34 mouse cellular contexts compared by ENCODE assay signal in genomic region chr17:35280276-35280675, GRCm38 (mm10). TPM values are rescaled to one million over a fixed set of nuclear protein-coding genes. Genes with fewer than 3 reads are reported as not detected.
"Had no signal": no experiment of that assay in that cellular context is flagged by ENCODE, and none has a peak within 500 bp of the region (broad histone marks: within the 10 kb centered on the region; RNA-seq: fewer than 3 reads in every experiment).

No protein-coding gene starts in this region.

- DNase-seq: left cerebral cortex, postnatal 4 days; liver; liver, embryonic 13.5 days; liver, postnatal 0 days; lung, adult 18-20 months; lung, adult 2 months; lung, embryonic 14.5 days; lung, postnatal 10 days; lung, postnatal 14 days; lung, postnatal 36 days; lung, postnatal 4 days; midbrain, embryonic 14.5 days had no signal

- H3K4me3 ChIP-seq: limb, embryonic 10.5 days; limb, embryonic 12.5 days; limb, embryonic 13.5 days; limb, embryonic 15.5 days; liver, embryonic 12.5 days; liver, embryonic 13.5 days; liver, embryonic 15.5 days; lung, embryonic 15.5 days; megakaryocyte, embryonic 14.5 days; midbrain, embryonic 10.5 days; midbrain, embryonic 12.5 days; midbrain, embryonic 13.5 days; midbrain, embryonic 15.5 days; myocyte; neural tube, embryonic 12.5 days had no signal

- H3K4me1 ChIP-seq: limb, embryonic 12.5 days; limb, embryonic 13.5 days; limb, embryonic 15.5 days; liver, embryonic 12.5 days; liver, embryonic 13.5 days; liver, embryonic 15.5 days; lung, embryonic 15.5 days; midbrain, embryonic 12.5 days; midbrain, embryonic 13.5 days; midbrain, embryonic 15.5 days; neural tube, embryonic 12.5 days had no signal

- H3K27ac ChIP-seq: limb, embryonic 10.5 days; limb, embryonic 12.5 days; limb, embryonic 13.5 days; limb, embryonic 15.5 days; liver, embryonic 12.5 days; liver, embryonic 13.5 days; liver, embryonic 14.5 days; liver, embryonic 15.5 days; lung, embryonic 15.5 days; macrophage; midbrain, embryonic 10.5 days; midbrain, embryonic 12.5 days; midbrain, embryonic 13.5 days; midbrain, embryonic 15.5 days; neural tube, embryonic 12.5 days had no signal

- H3K9ac ChIP-seq: limb, embryonic 12.5 days; limb, embryonic 13.5 days; limb, embryonic 15.5 days; liver, embryonic 12.5 days; liver, embryonic 13.5 days; liver, embryonic 14.5 days; liver, embryonic 15.5 days; liver, postnatal 0 days; lung, embryonic 14.5 days; lung, embryonic 15.5 days; midbrain, embryonic 12.5 days; midbrain, embryonic 13.5 days; midbrain, embryonic 15.5 days; neural tube, embryonic 12.5 days had no signal

- H3K36me3 ChIP-seq: limb, embryonic 10.5 days; limb, embryonic 12.5 days; limb, embryonic 13.5 days; limb, embryonic 15.5 days; liver, embryonic 12.5 days; liver, embryonic 13.5 days; liver, embryonic 15.5 days; lung, embryonic 15.5 days; midbrain, embryonic 10.5 days; midbrain, embryonic 12.5 days; midbrain, embryonic 13.5 days; midbrain, embryonic 15.5 days; neural tube, embryonic 12.5 days had no signal

- H3K27me3 ChIP-seq: midbrain, embryonic 15.5 days; neural tube, embryonic 12.5 days had no signal

RNA-seq across cellular contexts. Expression of gene H2-Q1, which starts 39.9 kb away (rescaled TPM):
- total RNA-seq: megakaryocyte progenitor cell, adult 5-6 weeks; megakaryocyte, adult 5-6 weeks; megakaryocyte-erythroid progenitor cell, adult 5-6 weeks had no signal
- polyA plus RNA-seq: limb, embryonic 10.5 days; limb, embryonic 11.5 days; limb, embryonic 12.5 days; limb, embryonic 15.5 days; macrophage; midbrain, embryonic 10.5 days; midbrain, embryonic 11.5 days; neural tube, embryonic 11.5 days had no signal
